In the genomic region with DNA sequence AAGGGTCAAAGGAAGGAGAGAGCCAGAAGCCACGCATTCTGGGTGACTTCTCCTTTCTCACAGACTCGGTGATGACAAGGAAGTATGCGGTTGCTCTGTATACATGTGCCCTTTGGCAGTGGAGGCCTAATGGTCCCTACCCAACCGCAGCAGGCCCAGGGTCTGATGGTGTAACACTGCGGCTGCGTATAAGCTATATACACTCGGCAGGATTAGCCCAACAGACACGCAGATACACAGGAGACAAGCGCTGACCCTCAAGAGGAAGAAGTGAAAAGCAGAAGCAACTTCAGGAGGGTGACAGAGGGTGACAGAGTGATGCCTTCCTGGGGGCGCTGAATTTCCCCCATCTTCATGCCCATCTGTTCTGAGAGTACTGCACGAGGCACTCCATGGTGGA, we compare ENCODE assay signal across 10 mouse cellular contexts. TPM values are rescaled to one million over a fixed set of nuclear protein-coding genes. Genes with fewer than 3 reads are reported as not detected.
DNase-seq lines count a peak whose midpoint lies in the region.
"Had no signal": no experiment of that assay in that cellular context is flagged by ENCODE, and none has a peak within 500 bp of the region (broad histone marks: within the 10 kb centered on the region; RNA-seq: fewer than 3 reads in every experiment).

No protein-coding gene starts in this region.

- intact Hi-C loops in heart, postnatal 10 days (cut with DNase I) = loop anchor here (2.0 kb wide), 1 partner anchor 115 kb away; no protein-coding TSS in a partner anchor

- DNase-seq in heart, adult 11 months = peak; percentile 96
- no peak for DNase-seq in heart, postnatal 10 days
- DNase-seq in A20 (ENCODE audit: low read depth, low spot score) (peak; percentile 90), liver (peak; percentile 33)
- DNase-seq in monocyte, adult 2 months (ENCODE audit: low read depth in 1 of 2, low spot score in 2 of 2) = peak; percentile 79 to 83
- DNase-seq in left cerebral cortex, adult 11 months (ENCODE audit: low spot score) = no peak
- DNase-seq in cerebellum, adult 18-20 months = no peak
- DNase-seq in right cerebral cortex, postnatal 36 days (ENCODE audit: low spot score in 2 of 2) = no peak
- DNase-seq: embryo, embryonic 11 days; kidney, adult 18-20 months had no signal

RNA-seq across cellular contexts. Expression of a gene that starts 5.6 kb away (rescaled TPM):
- 10 to 100 TPM; 66.8 to 68.2 TPM for total RNA-seq in heart, postnatal 10 days (2021)

RNA-seq across cellular contexts. Expression of a gene that starts 15.2 kb away (rescaled TPM):
- total RNA-seq in heart, postnatal 10 days (2021) = not detected

Comparison
In these comparisons a context has a peak if more than half of its experiments do, and no peak if none do; other contexts are left out.
1. DNase-seq: peak in heart, adult 11 months (single experiment), A20 (single experiment), liver (single experiment) and monocyte, adult 2 months (2 of 2); none in heart, postnatal 10 days (0 of 2), left cerebral cortex, adult 11 months (single experiment), cerebellum, adult 18-20 months (0 of 2) and right cerebral cortex, postnatal 36 days (0 of 2).